Mouse (Mus musculus) frontal cortex, postnatal 36 days (tissue): ENCODE results near the gene Aff3.

Experiments
- DNase-seq, 2 experiments: peaks; one replicate each; pipeline ENCODE4 v3.0.0; 2022; ENCODE audit warnings: low spot score in 2 of 2

Gene Aff3

DNA sequence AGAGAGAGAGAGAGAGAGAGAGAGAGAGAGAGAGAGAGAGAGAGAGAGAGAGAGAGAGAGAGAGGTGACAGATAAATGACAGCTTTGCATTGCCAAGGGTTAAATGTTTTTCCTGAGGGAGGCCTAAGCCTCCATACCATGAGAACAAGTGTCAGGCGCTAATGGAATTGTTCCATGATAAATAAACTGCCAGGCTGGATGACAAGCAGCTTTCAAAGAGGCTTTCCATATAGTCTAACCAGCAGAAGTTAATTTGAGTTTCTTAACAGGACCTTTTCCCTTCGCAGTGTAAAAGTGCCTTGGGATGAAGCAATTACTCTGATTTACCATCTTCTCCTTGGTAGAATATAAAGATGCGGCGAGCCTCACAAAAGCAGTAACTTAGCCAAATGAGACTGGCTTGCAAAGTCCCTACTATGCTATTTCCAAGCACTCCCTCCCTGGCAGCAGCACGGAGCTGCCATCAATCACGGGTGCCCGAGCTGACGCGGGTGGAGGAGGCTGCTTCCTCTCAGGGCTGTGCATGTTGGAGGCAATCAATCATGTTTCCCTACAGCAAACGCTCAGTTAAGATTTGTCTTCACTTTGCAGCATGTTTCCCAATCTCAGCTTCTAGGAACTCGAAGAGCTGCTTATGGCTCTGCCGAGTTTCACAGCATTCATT lies 119.3 kb downstream of the Aff3 start:
- peak; percentile 21 to 28 for DNase-seq

DNA sequence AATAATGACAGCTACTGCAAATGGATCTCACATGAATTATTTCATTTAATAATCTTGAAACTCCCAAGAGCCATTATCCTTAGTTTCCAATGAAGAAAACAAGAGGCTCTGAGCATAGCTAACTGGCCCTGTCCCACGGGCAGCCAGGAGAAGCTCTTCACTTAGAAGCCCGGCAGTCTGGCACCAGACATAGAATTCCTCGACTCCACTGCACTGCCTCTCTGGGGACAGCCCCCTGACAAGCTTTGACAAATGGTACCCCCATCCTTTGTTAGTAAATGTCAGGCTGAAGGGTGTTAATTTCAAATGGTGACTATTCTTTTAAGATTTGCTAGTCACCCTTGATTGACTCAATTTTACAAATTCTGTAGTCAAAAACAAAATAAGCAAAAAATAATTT lies 120.3 kb downstream of the Aff3 start:
- DNase-seq: no peak

DNA sequence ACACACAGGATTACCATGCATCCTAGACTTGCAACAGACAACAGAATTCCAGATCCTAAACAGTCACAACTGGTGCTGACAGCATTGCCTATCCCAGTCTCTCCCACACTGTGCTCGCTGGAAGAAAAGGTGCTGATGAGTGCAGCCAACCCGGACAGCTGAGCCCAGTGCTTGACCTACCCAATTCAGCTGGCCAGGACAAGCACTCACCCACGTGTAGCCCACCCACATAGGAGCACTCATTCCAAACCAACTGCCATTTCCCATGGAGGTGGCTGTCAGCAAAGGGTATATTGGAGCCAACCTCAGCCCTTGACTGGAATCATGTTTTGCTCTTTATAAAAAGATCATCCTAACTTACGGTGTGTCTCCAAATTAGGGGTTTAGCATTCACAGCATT lies 123.2 kb downstream of the Aff3 start:
- no peak for DNase-seq

DNA sequence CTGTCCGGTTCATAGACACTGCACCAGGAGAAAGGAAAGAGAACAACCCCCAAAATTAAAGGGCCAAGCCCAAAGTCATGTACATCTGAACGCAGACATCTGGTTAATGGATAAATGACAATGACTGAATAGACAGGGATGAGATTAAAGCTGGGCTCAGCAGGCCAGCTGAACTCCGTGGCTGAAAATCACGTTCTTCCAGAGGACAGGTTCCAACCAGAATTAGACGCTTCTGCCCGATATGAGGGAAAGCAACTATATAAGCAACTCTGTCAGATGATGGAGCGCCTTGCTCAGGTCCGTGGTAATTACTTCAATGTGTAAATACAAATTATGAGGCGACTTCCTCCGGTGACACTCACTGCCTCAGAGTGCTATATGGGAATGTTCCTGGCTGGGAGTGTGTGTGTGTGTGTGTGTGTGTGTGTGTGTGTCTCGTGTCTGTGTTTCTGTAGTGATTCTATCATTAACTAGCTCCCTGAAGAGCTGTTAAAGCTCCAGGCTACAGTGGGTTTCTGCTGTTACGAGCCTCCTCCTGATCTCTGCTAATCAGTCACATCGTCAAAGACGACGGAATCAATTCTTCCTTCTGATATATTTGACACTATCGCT lies 127.7 kb downstream of the Aff3 start:
- no peak for DNase-seq

DNA sequence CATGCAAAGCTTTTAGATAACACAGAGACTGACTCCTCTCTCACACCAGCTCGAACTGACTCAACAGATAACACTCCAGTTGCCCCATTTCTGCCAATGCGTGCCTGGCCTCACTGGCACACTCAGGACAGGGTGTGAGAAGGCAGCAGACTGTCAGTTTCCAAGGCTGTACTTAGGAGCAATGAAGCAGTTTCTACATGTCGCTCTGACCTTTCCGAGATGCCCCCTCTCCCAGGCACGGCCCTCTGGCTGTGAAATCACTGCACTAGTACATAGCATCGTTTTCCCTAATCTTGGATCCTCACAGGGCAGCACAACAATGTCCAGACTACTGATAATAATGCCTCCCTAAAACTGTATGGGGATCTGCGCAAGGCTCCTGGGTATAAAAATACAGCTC lies 132.2 kb downstream of the Aff3 start:
- no peak for DNase-seq

DNA sequence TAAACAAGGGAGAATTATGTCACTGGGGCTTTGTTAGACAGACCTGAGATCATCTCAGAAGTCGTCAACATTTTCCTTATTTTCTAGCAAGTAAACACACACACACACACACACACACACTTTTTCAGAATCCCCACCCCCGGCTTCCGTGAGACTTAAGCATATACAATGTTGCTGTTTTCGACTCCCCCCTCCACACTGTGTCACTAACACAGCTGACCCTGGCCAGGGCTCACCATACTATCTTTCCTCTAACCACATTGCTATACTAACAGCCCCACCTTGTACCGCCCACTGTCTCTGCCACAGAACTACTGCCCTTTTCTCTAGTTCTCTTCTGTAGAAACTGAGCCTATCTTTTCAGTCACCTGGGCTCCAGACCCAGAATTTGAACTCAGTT lies 136.1 kb downstream of the Aff3 start:
- no peak for DNase-seq

DNA sequence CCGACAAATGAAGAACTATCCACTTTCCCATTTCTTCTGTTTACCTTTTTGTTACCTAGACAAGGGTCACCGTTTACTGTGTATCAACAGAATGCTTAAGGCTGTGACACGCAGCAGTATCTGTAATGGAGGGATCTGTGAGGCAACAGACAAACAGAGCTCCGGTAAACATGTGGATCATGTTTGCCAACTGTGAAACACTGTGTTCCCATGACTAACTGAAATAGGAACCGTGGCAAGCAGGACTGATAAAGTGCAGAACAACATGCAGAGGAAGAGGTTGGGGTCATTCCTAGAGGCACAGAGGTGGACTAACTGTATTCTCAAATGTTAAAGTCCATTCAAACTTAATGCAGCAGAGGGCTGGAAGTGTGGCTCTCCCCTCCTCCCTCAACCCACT lies 138.2 kb downstream of the Aff3 start:
- no peak for DNase-seq

DNA sequence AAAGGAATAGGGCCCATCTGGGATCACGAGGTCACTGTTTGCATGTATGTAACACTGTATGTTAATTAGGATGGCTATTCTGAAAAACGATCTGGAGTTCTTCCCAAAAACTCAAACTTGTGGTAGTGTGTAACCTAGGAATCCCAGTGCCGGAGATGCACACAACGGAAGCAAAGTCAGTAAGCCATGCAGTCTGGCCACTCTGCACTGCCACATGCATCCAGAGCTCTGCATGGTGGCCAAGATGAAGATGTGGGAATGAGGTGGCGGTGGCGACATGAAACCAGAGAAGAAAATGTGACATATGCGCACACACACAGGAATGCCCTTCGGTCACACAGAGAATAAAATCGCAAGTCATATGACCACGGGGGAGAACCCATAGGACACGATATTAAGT lies 143.1 kb downstream of the Aff3 start:
- no peak for DNase-seq

DNA sequence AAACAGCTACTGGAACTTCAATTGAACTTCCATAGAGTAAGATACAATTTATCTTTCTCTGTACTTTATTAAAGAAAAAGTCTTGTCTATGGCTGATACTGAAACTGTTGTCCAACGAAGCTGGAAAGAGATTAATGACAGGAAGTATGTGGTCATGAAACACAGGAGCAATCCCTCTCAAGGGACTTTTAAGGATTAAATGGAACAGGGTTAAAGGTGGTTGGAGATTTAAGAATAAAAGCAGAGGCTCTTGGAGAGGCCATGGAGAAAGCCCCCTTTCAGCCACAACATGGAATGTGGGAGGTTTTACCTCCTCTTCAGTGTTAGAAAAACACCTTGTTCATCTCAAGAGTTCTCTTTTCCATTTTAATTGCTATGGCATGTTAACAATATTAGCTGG lies 148.5 kb downstream of the Aff3 start:
- no peak for DNase-seq

DNA sequence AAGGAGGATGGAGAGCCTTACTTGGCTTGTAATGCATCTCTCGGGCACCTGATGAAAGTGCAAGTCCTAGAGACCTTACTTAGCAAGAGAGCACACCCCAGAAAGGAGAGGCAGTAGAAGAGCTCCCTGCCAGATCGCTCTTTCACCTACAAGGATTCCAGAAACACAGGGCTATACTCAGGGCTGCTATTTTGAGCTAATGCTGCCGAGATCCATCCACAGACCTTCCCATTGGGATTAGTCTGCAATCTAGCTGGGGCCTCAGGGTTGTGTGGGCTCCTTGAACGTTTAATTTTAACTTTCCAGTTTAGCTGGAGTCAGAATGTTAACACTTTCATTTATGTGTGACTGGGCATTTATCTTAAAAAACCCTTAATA lies 150.1 kb downstream of the Aff3 start:
- no peak for DNase-seq

DNA sequence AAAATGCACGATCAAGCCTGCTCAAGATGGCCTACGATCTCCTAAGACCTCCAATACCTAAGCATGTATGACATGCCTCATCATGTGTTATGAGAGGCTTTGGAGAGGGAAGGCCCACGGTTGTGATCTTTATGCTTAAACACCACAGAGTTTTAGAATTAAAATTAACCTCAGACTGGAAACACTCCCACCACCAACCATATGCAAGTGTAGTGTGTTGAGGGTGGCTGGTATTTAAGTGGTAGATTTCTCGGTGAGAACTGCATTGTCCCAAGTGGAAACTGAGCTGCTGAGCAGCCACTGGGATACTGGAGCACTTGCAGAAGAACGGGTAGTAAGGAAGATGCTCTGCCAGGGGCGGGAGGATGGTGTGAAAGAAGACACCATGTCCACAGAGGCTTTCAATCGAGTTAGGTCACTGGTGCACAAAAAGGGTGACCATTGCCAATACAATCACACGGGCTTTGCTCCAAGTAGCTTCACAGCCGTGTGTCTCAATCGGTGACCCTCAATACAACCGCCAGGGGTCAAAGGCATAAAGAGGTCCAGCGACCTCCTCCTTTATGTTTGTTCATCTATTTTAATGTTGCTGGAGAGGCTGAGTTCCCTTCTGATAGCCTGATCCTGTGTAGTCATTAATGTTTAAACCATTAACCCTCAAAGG lies 150.7 kb downstream of the Aff3 start:
- DNase-seq: peak in 1 of 2 experiments; percentile 27

DNA sequence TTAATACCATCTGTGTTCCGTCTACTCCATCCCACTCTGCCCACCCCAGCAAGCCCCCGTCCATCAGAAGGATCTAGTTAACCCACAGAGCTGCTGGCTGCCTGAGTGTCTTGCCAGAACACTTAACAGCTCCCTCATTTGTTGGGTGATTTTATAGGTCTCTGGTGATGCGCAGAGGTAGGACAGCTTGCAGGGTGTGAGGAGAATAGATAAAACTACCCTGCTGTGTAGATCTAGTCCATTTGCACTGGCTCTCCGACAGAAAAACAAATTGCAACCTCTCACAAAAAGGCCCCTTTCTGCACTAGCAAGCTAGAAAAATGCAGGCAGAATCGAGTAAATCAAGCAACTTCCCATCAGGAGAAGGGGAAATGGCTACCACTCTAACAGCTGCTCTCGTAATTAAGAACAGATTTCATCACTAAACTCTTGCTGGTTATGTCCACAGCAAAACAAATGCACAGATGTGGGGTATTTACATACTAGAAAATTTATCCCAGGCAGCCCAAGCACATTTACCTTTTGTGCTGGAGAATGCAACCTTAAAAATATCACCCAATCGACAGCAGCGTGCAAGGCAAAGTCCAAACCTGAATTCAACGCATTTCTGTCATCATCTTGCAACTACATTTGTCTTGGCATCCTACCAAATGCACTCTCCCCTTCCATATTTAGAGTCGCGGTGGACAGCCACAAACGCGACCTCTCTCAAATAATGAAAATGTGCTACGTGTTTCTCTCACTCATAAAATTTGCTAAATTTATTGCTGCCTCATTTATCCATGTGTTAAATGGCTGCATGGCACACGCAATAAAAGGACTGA lies 152.3 kb downstream of the Aff3 start:
- DNase-seq: peak; percentile 16

DNA sequence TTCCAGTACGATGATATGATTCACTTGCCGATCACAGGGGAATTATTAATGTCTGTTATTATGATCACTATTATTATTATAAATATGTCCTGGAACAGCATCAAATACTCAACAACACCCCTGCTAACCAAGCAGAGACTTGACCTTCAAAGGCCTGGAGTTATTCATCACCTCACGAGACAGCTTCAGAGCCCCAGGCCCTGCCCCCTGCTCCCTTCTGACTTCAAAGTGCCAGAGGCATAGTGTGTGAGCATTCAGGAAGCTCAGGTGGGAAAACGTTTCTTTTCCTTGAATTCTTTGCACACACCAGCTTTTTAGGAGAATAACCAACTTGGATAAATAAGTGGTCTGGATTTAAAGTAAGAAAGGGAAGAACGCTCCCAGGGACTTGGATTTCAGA lies 153.7 kb downstream of the Aff3 start:
- DNase-seq: no peak

DNA sequence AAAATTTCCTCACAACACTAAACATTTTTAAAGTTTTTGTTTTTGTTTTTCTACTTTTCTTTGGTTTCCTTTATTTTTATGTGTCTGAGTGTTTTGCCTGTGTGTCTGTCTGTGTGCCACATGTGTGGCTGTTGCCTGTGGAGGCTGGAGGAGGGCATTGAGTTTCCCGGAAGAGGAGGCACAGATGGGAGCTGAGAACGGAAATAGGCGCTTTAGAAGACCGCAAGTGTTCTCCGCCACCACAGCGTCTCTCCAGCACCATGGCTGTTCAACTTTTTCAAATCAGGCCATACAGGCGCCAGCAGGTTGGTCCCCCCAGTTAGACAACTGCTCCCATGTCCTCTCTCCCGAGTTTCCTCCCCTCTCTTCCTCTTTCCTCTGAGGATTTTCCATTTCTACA lies 155.5 kb downstream of the Aff3 start:
- DNase-seq: no peak

DNA sequence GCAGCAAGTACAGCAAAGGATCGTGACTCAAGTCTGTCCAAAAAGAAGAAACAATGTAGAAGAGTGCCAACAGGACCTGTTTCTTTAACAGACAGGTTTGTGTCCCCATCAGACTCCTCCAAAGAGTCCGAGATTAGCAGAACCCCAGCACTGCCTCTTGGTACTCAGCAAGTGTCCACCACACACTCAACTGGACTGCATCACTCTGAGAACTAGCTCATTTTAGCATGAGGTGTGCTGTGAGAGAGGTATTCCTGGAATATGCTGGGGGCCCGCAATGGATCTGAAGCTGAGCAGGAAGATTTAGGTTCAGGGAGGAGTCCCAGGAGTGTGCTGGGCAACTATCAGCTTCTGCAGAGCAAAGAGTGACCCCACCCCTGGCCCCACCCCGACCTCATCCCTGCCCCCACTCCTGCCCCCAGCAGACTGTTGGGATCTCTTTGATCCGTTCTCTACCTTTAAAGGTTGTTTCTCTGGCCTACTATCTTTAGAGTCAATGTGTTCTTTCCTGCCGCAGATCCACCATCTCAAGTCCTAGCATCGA lies 157.0 kb downstream of the Aff3 start:
- DNase-seq: no peak

DNA sequence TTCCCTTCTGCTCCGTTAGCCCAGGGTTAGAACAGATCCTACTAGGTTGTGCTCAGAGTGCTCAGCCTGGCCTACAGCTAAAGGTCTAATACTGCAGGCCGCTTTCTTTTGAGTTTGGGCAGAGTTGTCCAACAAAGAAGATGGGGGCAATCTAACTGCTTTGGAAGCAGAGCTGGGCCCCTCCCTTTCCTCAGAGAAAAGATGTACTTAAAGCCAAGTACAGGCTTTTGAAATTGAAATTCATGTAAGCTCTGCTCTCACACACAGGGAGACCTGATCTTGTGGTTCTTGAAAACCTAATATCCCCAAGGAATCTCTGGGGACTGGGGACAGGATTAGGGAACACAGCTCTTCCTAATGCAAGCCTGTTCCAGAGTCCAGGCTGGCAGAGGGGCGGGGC lies 158.4 kb downstream of the Aff3 start:
- no peak for DNase-seq

DNA sequence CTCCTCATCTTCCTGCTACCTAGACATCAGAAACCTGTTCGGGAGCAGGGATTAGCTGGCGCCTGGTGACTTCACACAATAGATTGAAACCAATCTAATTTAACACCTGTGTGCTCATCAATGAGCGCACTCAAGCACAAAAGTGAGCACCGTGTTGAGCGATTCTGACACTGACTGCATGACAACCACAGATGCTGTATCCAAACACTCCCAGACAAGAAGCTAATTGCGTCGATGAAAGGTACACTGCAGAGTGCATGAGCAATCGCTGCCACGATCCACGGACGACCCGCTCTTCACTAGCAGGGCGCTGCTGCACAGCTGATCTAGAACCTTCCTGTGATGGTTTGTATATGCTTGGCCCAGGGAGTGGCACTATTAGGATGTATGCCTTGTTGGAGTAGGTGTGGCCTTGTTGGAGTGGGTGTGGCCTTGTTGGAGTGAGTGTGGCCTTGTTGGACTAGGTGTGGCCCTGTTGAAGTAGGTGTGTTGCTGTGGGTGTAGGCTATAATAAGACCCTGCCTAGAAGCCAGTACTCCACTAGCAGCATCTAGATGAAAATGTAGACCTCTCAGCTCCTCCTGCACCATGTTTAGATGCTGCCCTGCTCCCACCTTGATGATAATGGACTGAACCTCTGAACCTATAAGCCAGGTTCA lies 161.2 kb downstream of the Aff3 start:
- no peak for DNase-seq

DNA sequence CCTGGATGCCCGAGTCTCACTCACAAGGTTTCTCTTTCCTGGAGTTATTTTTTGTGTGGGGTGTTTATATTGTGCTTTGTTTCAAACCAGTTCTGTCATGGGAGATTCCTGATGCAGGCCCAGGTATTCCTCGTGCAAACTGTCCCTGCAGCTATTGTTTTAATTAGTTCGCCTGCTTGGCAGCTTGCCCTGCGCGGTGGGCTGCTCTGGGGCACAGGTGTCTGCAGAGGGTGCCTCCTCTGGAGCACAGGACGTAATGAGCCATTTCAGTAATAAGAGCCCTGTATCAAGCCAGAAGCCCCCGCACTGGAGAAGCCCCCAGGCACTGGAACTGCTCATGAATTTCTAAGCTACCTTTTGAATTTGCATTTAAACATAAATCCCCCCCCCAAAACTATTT lies 162.0 kb downstream of the Aff3 start:
- no peak for DNase-seq

DNA sequence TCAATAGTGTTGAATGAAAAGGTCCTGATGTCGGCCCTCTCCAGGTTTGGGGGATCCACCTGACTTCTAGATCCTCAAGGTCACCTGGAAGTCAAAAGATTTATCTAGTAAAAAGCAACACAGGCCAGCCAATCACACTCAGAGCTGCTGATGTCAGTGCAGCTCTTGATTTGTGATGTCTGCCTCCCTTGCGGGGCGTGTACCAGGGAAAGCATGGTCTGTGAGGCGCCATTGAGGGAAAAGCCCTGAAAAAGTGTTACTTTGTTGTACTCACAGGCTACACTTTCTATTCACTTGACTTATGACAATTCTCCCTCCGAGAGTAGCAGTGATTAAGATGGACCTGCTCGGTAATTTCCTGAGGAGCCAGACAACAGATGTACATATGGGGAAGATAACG lies 163.5 kb downstream of the Aff3 start:
- DNase-seq: no peak

DNA sequence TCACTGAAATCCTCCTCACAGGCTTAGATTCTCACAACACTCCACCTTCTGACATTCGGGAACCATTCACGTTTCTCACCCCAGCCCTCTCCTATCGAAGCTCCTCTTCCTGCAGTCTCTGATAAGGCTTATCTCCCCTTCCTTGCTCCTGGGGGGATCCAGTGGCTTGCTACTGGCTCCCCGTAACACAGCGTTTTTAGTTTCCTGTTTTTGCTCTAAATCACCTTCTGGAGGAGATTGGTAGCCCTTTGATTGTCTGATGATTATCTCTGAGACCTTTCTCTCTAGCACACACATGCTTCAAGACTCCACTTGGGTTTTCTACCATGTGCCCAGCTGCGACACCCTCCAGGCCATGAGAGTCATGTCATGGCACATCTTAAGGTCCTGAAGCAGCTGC lies 165.3 kb downstream of the Aff3 start:
- no peak for DNase-seq

DNA sequence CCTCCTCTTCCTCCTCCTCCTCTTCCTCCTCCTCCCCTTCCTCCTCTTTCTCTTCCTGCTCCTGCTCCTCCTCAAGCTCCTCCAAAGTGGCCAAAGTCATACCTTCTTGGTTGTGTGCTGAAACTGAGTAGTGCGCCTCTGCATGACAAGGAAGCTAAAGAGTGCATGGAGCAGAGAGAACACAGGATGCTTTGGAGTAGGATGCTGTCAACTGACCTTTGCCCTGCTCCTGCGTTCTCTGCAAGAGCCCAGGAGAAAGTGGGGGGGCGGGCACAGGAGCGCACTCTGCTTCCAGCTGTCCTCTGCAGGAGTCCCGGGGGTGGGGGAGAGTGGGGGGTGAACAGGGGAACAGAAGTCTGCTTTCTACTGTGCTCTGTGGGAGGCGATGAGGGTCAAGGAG lies 167.2 kb downstream of the Aff3 start:
- DNase-seq: no peak
